Mouse (Mus musculus) thymus, adult 2 months (tissue): Measurements from ENCODE around the gene Phb2.

Experiments
- CTCF ChIP-seq: fragments of 200-500 bp; IDR thresholded peaks from 2 replicates; pipeline ENCODE4 v1.5.1; 2012; ENCODE audit warnings: mild to moderate bottlenecking, control low read depth, low read length, moderate library complexity, borderline replicate concordance; ENCODE audit not compliant: control insufficient read depth, poor library complexity, insufficient read depth; ENCODE audit errors: extremely low read depth
- POLR2A ChIP-seq: fragments of 200-500 bp; IDR thresholded peaks from 2 replicates; pipeline ENCODE4 v1.6.1; 2012; ENCODE audit warnings: mild to moderate bottlenecking, low read length, control low read depth, moderate library complexity; ENCODE audit not compliant: control insufficient read depth, poor library complexity, insufficient read depth; ENCODE audit errors: extremely low read depth

DNA sequence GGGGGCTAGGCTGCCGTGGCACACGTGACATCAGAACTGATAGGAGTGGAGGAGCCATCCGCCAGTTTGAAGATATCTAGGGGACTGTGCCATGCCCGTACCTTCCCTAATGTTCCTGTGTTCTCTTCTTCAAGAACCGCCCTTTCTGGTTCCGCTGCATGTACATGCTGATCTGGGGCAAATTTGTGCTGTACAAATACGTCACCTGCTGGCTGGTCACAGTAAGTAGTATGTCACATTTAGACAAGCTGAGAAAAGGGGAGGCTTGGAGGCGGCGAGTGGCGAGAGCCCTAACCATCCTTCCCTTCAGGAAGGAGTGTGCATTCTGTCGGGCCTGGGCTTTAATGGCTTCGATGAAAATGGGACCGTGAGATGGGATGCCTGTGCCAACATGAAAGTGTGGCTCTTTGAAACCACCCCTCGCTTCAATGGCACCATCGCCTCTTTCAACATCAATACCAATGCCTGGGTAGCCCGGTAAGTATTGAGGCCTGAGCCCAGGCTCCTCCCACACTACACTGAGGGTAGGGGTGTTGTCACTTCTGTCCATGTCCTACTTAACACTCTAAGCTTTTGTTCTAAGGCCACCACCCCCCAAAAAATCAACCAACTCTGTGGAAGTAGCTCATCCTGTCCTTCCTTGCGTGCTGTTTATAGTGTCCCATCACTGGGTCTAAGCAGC lies 9.9 kb upstream of the Phb2 start:
- no peak for TF ChIP-seq POLR2A
- TF ChIP-seq CTCF, result no peak
